Mouse (Mus musculus): ENCODE data around the gene Katnal1. TPM values are rescaled to one million over a fixed set of nuclear protein-coding genes. Genes with fewer than 3 reads are reported as not detected.
A peak's percentile ranks its signal among the peaks of the same experiment; 100 is the strongest.

Gene Katnal1
- total RNA-seq, 2 experiments from 2014 or later = 62.3 to 66.3 TPM

GRCm38 (mm10) chr5:148837069-148837468 lies 92.1 kb downstream of the Katnal1 start:
- Histone ChIP-seq H3K4me3 (no peak overlapping the region), H3K27ac (no peak overlapping the region)
- DNase-seq (ENCODE audit: low spot score in 2 of 2) = no peak
- TF ChIP-seq CTCF (conservative IDR thresholded peaks at IDR 0.05) = no peak

GRCm38 (mm10) chr5:148831596-148832257 lies 97.4 kb downstream of the Katnal1 start:
- Histone ChIP-seq H3K27ac (no peak overlapping the region), H3K4me3 (peak overlapping the region; percentile 39)
- peak; percentile 90 for TF ChIP-seq CTCF (conservative IDR thresholded peaks at IDR 0.05)
- peak; percentile 52 to 82 for DNase-seq (ENCODE audit: low spot score in 2 of 2)

GRCm38 (mm10) chr5:148831141-148831547 lies 98.0 kb downstream of the Katnal1 start:
- H3K27ac ChIP-seq = no peak overlapping the region
- TF ChIP-seq CTCF (conservative IDR thresholded peaks at IDR 0.05) = no peak
- DNase-seq (ENCODE audit: low spot score in 2 of 2) = no peak
- peak overlapping the region; percentile 39 for H3K4me3 ChIP-seq

GRCm38 (mm10) chr5:148825732-148826131 lies 103.4 kb downstream of the Katnal1 start:
- H3K4me3 ChIP-seq = no peak overlapping the region
- no peak for DNase-seq (ENCODE audit: low spot score in 2 of 2)
- no peak for TF ChIP-seq CTCF (conservative IDR thresholded peaks at IDR 0.05)
- no peak overlapping the region for H3K27ac ChIP-seq

GRCm38 (mm10) chr5:148822772-148823171 lies 106.3 kb downstream of the Katnal1 start:
- H3K4me3 ChIP-seq = no peak overlapping the region
- no peak for TF ChIP-seq CTCF (conservative IDR thresholded peaks at IDR 0.05)
- no peak overlapping the region for H3K27ac ChIP-seq
- no peak for DNase-seq (ENCODE audit: low spot score in 2 of 2)

Other genes starting within 250 kb of the Katnal1 start
- gene Gm42791, start 65.8 kb upstream of the Katnal1 start, total RNA-seq (2021) = 10 to 100 TPM; 25.2 to 25.8 TPM